Mouse (Mus musculus): ENCODE results near the gene Gm21876.
"Not testable (repeated sequence)": the region's sequence is repeated elsewhere in the genome, so short reads cannot be mapped to it uniquely, and the experiment has no call there.

Gene Gm21876
- long read RNA-seq, experiment 1, result 0 reads
- long read RNA-seq, experiment 2, result 0 reads

- intact Hi-C loops (cut with DNase I), result no loop called here
These were observed at the start of gene Gm21876 for GRCm38 (mm10) chrX:21175553-21175952. TSS of gene Gm21876 (minus strand) at chrX:21175653.

- intact Hi-C loops (cut with DNase I), result no loop called here
These were observed 45.0 kb upstream of the Gm21876 start for GRCm38 (mm10) chrX:21220422-21220821.

- intact Hi-C loops (cut with DNase I), result not testable (repeated sequence)
These were observed 28.8 kb downstream of the Gm21876 start for GRCm38 (mm10) chrX:21146675-21147074.
